Mouse (Mus musculus) left cerebral cortex, adult 8-10 months (tissue): ENCODE results near the gene Setd3. TPM values are rescaled to one million over a fixed set of nuclear protein-coding genes. Genes with fewer than 3 reads are reported as not detected.
"Not testable (repeated sequence)": the region's sequence is repeated elsewhere in the genome, so short reads cannot be mapped to it uniquely, and the experiment has no call there.

Experiments used
- DNase-seq, 2 experiments: peaks; one replicate each; pipeline ENCODE4 v3.0.0; 2022; ENCODE audit warnings: low spot score in 2 of 2
- total RNA-seq, 4 experiments: library from RNA; stranded (reverse); gene quantifications; 2 replicates each; pipeline ENCODE4 v1.2.4; 2022

The Setd3 gene
- total RNA-seq, 4 experiments from 2014 or later = 184 to 213 (median 200) TPM

- DNase-seq = no peak
Measured at GRCm38 (mm10) chr12:108143624-108144498, 35.3 kb downstream of the Setd3 start.

DNA sequence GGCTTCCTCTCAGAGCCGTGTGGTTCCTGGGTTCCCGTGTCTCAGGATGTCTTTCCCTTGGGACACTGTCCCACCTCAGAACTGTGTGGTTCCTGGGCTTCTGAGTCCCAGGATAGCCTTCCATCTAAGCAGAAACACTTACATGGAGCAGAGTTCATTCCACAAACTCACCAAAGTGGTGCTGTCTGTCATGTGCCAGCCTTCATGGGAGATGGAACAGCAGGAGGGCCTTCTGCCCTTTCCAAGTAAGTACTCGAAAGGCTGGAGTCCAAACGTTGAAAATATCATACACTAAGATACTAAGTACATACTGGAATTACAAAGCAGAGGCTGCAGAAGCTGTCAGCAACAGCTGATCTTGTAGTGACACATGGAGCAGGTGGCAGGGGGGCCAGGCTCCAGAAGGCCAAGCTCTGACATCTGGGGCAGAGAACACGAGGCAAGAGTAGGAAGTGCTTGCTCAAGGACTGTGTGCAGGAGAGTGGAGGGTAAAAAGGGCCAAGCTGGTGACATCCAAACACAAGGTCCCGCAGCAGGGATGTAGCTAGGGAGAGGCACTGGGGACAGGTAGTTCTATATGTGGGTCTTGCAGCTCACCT lies 43.4 kb downstream of the Setd3 start:
- DNase-seq = no peak

DNA sequence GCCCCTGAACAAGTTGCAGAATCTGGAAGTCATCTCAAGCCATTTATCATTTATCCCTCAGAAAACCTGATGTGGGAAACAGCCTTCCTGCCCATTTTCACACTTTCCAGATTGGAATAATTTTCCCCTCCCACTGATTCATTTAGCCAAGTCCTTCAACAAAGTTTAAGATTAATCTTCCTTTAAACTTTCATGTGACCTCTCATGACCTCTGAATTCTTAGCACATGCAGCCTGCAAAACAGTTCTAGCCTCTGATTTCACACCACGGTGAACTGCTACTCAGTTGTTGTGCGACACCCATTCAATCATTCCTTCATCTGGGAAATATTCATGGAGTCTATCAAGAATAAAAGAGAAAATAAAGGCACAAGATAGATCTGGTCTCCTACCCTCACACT lies 45.9 kb downstream of the Setd3 start:
- no peak for DNase-seq

- no peak for DNase-seq
Measured at GRCm38 (mm10) chr12:108132450-108133070, 46.6 kb downstream of the Setd3 start.

- DNase-seq = peak; percentile 42 to 50
Measured at GRCm38 (mm10) chr12:108121288-108121687, 57.8 kb downstream of the Setd3 start.

DNA sequence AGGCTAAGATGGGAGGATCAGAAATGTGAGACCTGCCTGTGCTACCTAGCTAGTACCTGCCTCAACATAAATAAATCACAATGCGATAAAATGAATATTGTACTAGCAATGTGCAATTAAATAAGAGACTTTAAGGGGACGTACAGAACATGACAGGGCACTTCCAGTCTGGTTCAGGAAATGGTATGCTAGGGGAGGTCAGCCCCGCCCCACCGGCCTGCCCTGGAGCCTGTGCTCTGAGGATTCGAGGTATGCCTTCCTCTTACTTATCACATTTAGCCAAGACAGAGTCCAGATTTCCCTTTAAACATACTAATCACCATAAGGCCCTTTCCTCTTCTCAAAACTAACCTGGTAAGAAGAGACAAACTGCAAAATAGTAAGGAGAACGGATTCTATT lies 58.7 kb downstream of the Setd3 start:
- no peak for DNase-seq

- no peak for DNase-seq
Measured at GRCm38 (mm10) chr12:108119930-108120329, 59.2 kb downstream of the Setd3 start.

DNA sequence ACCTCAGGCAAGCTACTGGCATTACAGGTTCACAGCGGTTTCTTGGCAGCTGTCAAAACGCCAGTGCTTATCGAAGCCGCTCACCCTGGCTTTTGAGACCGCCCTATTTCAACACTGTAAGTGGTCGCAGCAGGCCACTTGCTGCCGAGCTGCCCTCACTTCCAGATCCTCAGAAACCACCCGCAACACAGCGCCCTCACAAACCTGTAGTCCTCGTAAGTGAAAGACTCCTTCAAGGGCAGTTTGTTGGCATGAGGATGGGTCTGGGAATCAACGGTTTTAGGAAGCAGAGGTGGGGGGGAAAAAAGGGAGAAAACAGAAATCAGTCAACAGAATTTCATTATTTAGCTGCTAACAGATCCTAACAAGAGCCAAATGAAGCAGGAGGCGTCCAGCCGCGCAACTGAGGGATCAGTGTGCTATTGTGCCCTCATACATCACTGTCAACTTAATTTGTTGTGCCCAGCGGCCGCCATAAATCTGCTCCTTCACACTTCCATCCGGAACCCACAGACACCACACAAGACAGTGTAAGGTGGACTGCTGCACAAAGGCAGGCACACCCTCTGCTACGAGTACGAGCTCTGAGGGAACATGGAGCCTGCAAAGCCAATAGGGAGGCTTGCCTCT lies 60.1 kb downstream of the Setd3 start:
- DNase-seq = no peak

- DNase-seq = no peak
Measured at GRCm38 (mm10) chr12:108118503-108118901, 60.6 kb downstream of the Setd3 start.

- no peak for DNase-seq
Measured at GRCm38 (mm10) chr12:108111191-108111590, 67.9 kb downstream of the Setd3 start.

DNA sequence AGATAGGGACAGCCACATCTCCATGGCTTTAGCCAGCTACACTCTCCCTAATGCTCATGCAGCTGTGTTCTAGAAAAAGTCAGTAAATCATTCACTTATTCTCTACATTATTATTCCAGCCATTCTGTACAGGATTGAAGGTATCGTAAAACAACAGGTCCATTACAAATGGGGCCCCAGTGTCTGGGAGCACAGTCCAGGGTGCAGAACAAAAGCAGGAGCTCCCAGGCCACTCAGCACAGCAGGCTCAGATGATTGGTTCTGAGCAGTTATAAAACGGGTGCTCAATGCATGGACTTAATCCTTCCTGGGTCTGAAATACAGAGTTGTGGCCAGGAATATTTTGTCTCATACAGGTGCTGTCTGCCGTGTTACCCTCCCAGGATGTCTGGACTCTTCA lies 68.4 kb downstream of the Setd3 start:
- DNase-seq = no peak

DNA sequence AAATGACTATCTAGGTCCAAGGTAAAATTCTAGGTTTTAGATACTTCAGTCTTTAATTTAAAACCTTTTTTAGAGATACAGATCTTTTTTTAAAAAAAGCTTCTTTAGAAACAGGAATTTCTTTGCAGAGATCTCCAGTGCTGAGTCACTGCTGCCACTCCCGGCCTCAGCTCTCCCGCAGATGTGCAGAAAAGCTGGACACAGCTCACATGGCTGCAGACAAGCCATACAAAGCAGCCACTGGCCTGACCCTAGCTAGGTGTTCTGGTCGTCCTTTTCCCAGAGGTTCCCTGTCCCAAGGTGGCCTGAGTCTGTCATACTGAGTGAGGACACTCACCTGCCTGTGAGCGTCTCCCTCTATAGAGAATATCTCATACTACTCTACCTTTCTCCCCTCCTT lies 69.4 kb downstream of the Setd3 start:
- no peak for DNase-seq

GRCm38 (mm10) chr12:108108591-108108990 lies 70.5 kb downstream of the Setd3 start:
- DNase-seq = not testable (repeated sequence)

DNA sequence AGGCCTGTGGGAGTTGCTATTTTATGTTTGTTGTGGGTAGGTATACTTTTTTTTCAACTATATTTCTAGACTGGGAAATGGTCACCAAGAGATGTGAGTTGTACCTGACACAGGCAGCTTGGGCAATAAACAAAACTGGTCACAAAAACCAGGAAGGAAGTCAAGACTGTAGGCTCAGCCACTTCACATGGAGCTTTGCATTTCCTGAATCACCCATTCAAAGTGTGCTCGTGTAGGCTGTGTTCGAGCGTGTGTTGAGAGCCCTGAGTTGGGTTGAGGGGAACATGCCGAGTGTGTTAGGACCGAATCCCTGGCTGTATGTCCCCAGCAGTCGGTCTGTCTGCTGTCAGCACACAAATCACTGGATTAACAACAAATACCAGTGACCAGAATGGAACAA lies 75.8 kb downstream of the Setd3 start:
- no peak for DNase-seq

DNA sequence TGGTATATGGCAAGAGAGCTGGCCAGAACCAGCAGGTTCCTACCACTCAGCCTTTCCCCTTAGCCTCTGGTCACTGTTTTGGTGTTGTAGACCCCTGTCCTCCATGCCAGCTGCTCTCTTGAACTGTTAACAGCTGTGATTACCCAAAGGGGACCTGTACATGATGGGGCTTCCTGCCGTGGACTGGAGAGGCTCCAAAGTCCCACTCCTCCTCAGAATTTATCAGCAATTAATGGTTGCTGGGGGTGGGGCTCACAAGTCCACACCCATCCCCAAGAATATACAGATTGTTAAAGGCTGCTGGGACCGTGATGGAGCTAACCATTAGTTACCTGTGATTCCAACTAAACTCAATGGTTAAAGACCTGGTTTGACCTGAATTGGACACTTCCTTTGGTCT lies 77.0 kb downstream of the Setd3 start:
- DNase-seq = no peak

- no peak for DNase-seq
Measured at GRCm38 (mm10) chr12:108100181-108100580, 78.9 kb downstream of the Setd3 start.

- no peak for DNase-seq
Measured at GRCm38 (mm10) chr12:108098201-108098980, 80.7 kb downstream of the Setd3 start.

GRCm38 (mm10) chr12:108097643-108098042 lies 81.5 kb downstream of the Setd3 start:
- DNase-seq = no peak

DNA sequence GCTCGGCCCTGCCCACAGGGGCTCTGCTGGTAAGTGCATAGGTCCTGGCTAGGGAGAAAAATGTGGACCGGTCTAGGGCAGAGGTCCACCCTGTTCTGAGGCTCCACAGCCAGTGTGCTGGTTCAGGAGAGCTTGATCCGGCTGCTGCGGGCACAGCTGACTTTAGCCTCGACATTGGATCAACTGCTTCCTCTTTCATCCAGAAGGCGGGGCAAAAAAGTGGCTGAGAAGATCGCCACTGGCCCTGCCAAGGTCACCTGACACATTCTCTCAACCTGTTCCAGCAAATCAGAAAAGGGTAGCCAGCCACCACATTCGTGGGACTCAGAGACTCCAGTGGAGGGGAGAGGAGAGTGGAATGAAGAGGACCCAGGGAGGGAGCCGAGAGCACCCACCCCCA lies 90.9 kb downstream of the Setd3 start:
- no peak for DNase-seq

DNA sequence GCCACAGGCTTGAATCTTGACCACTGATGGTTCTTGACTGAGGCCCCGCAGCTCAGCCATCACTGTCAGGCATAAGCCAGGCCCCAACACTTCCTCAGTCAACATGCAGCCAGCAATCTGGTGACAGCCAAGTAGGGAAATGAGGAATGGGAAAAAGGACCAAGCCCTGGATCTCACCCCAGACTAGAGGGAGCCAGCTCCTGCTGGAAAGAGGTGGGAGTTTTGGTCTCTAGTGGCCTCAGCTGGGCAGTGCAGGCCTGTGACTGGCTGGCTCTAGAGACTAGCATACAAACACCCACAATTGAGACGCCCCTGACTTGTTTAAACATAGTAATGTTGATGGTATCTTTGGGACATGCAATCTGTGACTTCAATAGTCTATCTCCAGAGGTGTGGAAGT lies 91.6 kb downstream of the Setd3 start:
- DNase-seq = no peak

- DNase-seq = no peak
Measured at GRCm38 (mm10) chr12:108078122-108078752, 100.9 kb downstream of the Setd3 start.
